Mouse (Mus musculus) kidney, embryonic 15.5 days (tissue): ENCODE measurements around the gene Igdcc4. TPM values are rescaled to one million over a fixed set of nuclear protein-coding genes. Genes with fewer than 3 reads are reported as not detected.

Experiments
- ATAC-seq: fragments of 200-750 bp; cut with Nextera tagmentation; replicated peaks from 2 replicates; pipeline ENCODE4 v1.8.0; 2017; ENCODE audit warnings: moderate TSS enrichment; ENCODE audit not compliant: low FRiP score
- H3K27ac ChIP-seq: fragments of 300-500 bp; sonication (generic); 2 replicates; pipeline ENCODE4 v1.5.1; 2015; ENCODE audit warnings: mild to moderate bottlenecking, inconsistent platforms
- H3K27me3 ChIP-seq: fragments of 300-500 bp; sonication (generic); 2 replicates; pipeline ENCODE4 v1.6.1; 2015; ENCODE audit warnings: inconsistent platforms
- H3K36me3 ChIP-seq: fragments of 300-500 bp; sonication (generic); 2 replicates; pipeline ENCODE4 v1.6.1; 2015; ENCODE audit warnings: inconsistent platforms
- H3K4me1 ChIP-seq: fragments of 300-500 bp; sonication (generic); 2 replicates; pipeline ENCODE4 v1.6.1; 2015; ENCODE audit warnings: inconsistent platforms
- H3K4me2 ChIP-seq: fragments of 300-500 bp; sonication (generic); 2 replicates; pipeline ENCODE4 v1.6.1; 2015; ENCODE audit warnings: moderate library complexity, mild to moderate bottlenecking, inconsistent platforms
- H3K4me3 ChIP-seq: fragments of 300-500 bp; sonication (generic); replicated peaks from 2 replicates; pipeline ENCODE4 v1.5.1; 2015; ENCODE audit warnings: mild to moderate bottlenecking, inconsistent platforms
- H3K9ac ChIP-seq: fragments of 300-500 bp; sonication (generic); 2 replicates; pipeline ENCODE4 v1.6.1; 2015; ENCODE audit warnings: mild to moderate bottlenecking, inconsistent platforms
- H3K9me3 ChIP-seq: fragments of 300-500 bp; sonication (generic); replicated peaks from 2 replicates; pipeline ENCODE4 v1.6.1; 2016; ENCODE audit warnings: inconsistent platforms
- WGBS: fragments of 180-500 bp; shearing (Covaris S2); methylation state at CpG from one replicate; pipeline ENCODE4 v1.1.7; 2015; ENCODE audit warnings: mixed read lengths; 5-methylcytosine and 5-hydroxymethylcytosine counted together
- polyA plus RNA-seq: library from polyadenylated mRNA; unstranded; fragments of >200 nt; fragmentation: Nextera tagmentation; extraction: Ambion mirVana; gene quantifications from 2 replicates; pipeline ENCODE4 v1.2.1, GENCODE M21; 2015

Gene Igdcc4
- polyA plus RNA-seq, 1 experiment from 2014 or later, result 13.5 TPM

DNA sequence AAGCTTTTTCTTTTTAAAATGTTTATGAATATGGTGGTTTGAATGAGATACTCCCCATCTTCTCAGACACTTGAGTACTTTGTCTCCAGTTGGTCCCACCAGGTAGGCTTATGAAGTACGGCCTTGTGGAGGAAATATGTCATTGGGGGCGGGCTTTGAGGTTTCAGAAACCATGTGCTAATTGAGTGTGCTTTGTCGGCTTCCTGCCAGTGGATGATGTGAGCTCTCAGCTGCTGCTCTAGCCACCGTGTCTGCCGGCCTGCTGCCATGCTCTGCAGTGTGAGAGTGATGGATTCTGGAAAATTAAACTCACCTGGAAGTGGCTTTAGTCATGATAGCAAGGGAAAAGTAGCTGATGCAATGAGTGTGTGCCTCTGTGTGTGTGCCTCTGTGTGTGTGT lies 13.8 kb upstream of the Igdcc4 start:
- WGBS, result 47% methylated on average over 5 of the region's 5 CpGs
- no peak overlapping the region for H3K4me3 ChIP-seq
- no peaks in the 10 kb centered on the region for H3K9me3 ChIP-seq
- peaks cover 6% of the 10 kb centered on the region; the same call in 1 of the 2 replicates for H3K4me1 ChIP-seq
- H3K27ac ChIP-seq, result no peak overlapping the region
- ATAC-seq, result no peak
- H3K27me3 ChIP-seq, result no peaks in the 10 kb centered on the region
- no peak overlapping the region for H3K9ac ChIP-seq
- peaks cover 24% of the 10 kb centered on the region for H3K36me3 ChIP-seq
- H3K4me2 ChIP-seq, result no peak overlapping the region

DNA sequence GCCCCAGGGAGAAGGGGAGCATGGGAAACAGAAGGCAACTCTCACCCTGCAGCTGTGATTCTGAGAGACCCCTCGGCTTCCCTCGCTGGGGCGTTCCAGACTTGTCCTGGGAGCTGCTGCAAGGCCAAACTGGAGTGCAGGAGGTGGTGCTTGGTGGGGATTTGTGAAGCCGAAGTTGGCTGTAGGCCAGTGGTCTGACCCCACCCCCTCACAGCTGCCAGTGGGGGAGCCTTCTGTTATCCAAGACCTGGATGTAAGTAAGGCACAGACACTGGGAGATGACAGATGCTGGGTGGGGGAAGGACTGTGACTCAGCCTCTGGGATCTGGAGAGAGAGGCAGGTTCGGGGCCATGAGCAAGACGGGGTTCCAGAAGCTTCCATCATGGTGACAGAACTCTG lies 7.0 kb upstream of the Igdcc4 start:
- H3K9ac ChIP-seq, result no peak overlapping the region
- no peak overlapping the region for H3K27ac ChIP-seq

DNA sequence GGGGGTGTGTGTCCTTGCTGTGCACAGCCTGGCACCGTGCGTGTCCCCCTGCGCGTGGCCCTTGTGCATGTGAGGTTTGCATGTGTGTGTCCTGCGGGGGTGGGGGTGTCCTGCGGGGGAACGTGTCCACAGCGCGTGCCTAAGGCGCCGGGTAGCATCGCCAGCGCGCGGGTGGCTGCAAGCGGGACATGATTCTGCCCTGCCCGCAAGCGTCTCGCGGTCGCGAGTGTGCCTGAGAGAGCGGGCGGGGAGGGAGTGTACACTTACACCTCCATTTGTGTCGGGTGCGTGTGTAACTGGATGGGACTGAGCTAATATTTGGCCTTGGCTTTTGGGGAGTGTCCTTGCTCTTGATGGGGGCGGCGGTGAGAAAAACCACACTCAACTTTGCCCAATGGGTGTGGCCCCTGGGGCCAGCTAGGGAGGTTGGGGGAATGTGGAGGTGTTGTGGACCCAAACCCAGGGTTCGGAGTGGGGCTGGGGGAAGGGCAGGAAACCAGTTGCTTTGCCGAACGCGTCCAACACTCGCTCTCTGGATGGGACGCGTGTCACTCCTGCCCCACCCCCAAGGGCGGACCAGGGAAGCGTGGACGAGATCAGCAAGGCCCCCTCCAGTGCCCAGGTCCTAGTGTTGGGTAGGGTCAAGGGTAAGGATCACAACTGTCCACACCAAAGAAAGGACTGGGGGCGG lies 545 bp downstream of the Igdcc4 start:
- H3K4me3 ChIP-seq, result peak overlapping the region; percentile 81
- H3K27me3 ChIP-seq, result peaks cover 12% of the 10 kb centered on the region; the same call in 1 of the 2 replicates
- peak; percentile 71 for ATAC-seq
- peaks cover 27% of the 10 kb centered on the region for H3K4me1 ChIP-seq
- peak overlapping the region; percentile 100 for H3K4me2 ChIP-seq
- peak overlapping the region; percentile 76 for H3K9ac ChIP-seq
- under 1% methylated on average over 39 of the region's 39 CpGs for WGBS
- H3K27ac ChIP-seq, result peak overlapping the region; percentile 76
- peaks cover 4% of the 10 kb centered on the region for H3K9me3 ChIP-seq
- no peaks in the 10 kb centered on the region for H3K36me3 ChIP-seq

More for the DNA sequence above, 7.0 kb upstream of the Igdcc4 start:
- Histone ChIP-seq H3K9me3 (no peaks in the 10 kb centered on the region), H3K36me3 (no peaks in the 10 kb centered on the region), H3K4me1 (peaks cover 7% of the 10 kb centered on the region), H3K4me3 (no peak overlapping the region), H3K4me2 (0 out of 2 replicates have a peak overlapping the region, but pooled peaks have one; percentile 4), H3K27me3 (no peaks in the 10 kb centered on the region)
- WGBS, result 48% methylated on average over 6 of the region's 6 CpGs
- peak; percentile 60; the same call in 1 of the 2 replicates for ATAC-seq

DNA sequence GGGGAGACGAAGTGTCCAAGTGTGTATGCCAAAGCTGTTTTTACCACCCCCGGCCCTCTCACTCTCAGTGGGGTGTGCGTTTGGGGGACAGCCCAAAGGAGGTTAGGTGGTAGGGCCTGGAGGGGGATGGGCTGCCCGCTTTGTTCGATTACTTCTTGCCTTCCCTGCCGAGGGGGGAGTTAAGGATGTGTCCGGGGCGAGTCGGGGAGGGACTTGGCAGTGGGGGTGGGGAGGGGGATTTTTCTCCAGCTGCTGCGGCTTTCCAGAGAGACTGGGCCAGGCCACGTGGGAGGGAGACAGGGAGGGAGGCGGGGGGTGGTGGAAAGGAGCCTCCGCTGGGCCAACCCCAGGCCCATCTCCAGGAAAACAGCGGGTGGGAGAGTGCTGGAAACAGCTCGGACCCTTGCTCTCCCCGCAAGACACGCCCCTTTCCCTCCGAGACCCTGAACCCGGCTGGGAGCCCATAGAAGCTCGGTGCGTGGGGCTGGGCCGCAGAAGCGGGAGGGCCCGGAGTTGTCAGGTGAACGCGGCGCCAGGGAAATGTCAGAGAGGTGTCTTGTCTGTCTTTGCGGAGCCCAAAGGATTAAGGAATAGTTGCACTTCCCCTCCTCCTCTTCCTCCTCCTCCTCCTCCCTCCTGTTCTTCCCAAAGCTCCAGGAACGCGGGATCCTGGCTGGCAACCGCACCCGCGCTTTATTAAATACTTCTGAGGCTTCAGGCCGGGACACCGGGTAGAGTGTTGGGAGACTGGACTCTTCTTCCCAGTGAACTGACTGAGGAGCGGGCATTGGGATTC lies 1.3 kb downstream of the Igdcc4 start:
- H3K9ac ChIP-seq, result peak overlapping the region; percentile 76
- peaks cover 12% of the 10 kb centered on the region; the same call in 1 of the 2 replicates for H3K27me3 ChIP-seq
- peaks cover 27% of the 10 kb centered on the region for H3K4me1 ChIP-seq
- H3K4me2 ChIP-seq, result peak overlapping the region; percentile 100
- H3K4me3 ChIP-seq, result peak overlapping the region; percentile 81
- peak overlapping the region; percentile 76 for H3K27ac ChIP-seq
- WGBS, result 4% methylated on average over 36 of the region's 36 CpGs
- peak; percentile 72 for ATAC-seq
- peaks cover 4% of the 10 kb centered on the region for H3K9me3 ChIP-seq
- H3K36me3 ChIP-seq, result no peaks in the 10 kb centered on the region

DNA sequence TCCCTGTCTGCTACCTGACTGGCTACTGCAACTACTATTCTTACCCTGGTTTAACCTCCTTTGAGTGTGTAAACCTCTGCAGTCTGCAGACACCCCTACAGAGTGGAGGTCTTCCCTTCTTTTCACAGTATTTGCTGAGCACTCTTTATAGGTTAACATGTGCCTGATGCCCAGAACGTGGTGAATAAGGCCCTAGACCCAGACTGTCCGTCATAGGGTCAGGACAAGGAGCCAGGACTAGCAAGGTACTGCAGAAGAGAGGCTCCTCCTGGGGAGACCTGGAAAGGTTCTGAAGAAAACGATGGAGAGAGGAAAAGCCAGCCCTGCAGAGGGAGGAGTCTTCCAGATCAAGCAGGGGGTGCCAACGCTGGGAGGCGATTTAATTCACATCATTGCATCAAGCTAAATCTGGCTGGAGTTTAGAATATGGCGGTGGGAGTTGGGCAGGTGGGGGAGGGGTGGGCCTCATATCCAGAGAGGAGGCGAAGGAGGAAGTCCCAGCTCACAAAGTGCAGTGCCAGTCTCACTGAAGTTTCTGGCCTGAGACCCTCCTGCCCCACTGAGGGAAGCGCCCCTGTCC lies 2.0 kb downstream of the Igdcc4 start:
- ATAC-seq, result no peak
- WGBS, result 41% methylated on average over 8 of the region's 8 CpGs

DNA sequence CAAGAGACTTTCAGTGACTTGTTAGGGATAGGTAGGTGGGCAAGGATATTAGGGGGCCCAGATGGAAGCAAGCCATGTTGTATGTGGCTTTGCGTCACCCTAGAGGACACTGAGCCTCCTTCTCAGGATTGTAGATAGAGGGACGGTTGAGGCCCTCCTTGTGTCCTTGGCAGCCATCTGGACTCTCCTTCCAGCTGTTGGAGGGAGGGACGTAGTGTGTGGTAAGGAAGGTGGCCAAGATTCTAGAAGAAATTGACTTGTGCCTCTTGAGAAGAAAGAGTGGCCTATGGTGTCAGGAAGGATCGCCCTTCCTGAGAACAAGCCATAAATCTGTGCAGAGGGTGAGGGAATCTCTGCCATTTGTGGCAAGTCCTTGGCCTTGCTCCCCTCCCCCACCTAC lies 5.5 kb downstream of the Igdcc4 start:
- no peak overlapping the region for H3K4me3 ChIP-seq
- no peak overlapping the region for H3K4me2 ChIP-seq
- H3K9me3 ChIP-seq, result no peaks in the 10 kb centered on the region
- H3K27ac ChIP-seq, result no peak overlapping the region
- no peak overlapping the region for H3K9ac ChIP-seq
- WGBS, result 60% methylated on average over 4 of the region's 4 CpGs
- no peak for ATAC-seq
- no peaks in the 10 kb centered on the region for H3K36me3 ChIP-seq
- peaks cover 12% of the 10 kb centered on the region; the same call in 1 of the 2 replicates for H3K27me3 ChIP-seq
- peaks cover 30% of the 10 kb centered on the region for H3K4me1 ChIP-seq

More for the DNA sequence above, 2.0 kb downstream of the Igdcc4 start:
- Histone ChIP-seq H3K27me3 (peaks cover 12% of the 10 kb centered on the region; the same call in 1 of the 2 replicates), H3K4me1 (peaks cover 27% of the 10 kb centered on the region), H3K27ac (no peak overlapping the region), H3K4me2 (peak overlapping the region; percentile 100), H3K4me3 (peak overlapping the region; percentile 81), H3K9me3 (peaks cover 4% of the 10 kb centered on the region), H3K36me3 (no peaks in the 10 kb centered on the region), H3K9ac (peak overlapping the region; percentile 76; the same call in 1 of the 2 replicates)

DNA sequence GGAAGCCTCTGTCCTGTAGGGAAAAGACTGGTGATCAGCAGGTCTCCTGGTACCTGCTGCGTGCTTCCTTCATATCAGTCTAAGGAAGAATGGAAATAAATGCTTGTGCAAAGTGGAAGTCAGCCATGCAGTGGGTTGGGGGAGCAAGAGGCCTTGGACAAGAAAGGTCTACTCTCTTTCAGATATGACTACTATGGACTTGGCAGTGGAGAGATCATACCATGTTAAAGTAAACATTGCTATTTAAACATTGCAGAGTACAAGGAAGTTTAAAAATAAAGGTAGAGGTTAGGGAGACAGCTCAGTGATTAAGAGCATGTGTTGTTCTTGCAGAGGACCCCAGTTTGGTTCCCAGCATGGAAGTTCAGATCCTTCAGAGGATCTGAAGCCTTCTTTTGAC lies 6.6 kb downstream of the Igdcc4 start:
- ATAC-seq, result no peak
- no peak overlapping the region for H3K27ac ChIP-seq
- WGBS, result 84% methylated on average over 1 of the region's 1 CpGs

DNA sequence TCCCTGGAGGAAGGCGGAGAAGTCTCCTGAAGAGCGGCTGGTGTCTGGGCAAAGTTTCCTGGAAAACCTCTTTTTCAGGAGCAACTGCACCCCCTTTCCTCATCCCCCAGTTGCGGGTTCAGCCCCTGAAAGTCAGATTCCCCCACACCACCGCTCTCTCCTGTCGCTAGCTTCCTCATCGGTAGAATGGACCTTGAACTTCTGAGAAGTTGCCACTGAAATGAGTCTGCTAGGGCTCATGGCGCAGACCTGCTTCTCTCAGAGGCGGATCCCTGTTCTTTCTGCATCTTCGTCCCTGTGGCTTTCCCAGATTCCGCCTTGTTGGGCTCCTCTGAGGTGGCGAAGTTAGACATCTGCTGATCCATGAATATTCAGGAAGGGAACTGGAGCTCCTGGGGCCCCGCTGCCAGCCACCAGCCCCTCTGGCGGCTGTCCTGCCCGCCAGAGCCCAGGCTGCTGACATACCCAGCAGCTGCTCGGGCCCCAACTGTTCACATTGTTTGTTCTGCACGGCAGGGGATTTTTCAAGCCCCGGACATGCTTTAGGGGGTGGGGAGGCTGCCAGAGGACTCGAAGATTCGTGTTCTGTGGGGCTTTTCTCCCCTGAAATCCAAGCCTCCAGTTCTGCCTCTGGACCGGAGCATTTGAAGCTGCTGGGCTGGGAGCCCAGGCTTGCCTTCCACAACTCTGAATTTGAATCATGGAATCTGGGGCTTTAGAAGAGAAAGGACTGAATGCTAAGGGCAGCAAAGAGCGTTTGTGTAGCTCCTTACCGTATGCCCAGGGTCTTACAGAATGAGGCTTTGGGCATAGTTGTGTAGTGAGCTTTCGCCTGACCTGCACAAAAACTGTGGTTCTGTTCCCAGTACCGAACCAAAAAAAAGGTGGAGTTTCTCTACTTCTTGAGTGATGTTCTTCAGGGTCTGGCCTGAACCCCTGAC lies 8.1 kb downstream of the Igdcc4 start:
- 18% methylated on average over 24 of the region's 24 CpGs for WGBS
- peak overlapping the region; percentile 17 for H3K4me3 ChIP-seq
- H3K4me2 ChIP-seq, result peak overlapping the region; percentile 51
- ATAC-seq, result no peak
- H3K9ac ChIP-seq, result peak overlapping the region; percentile 32; the same call in 1 of the 2 replicates
- H3K9me3 ChIP-seq, result no peaks in the 10 kb centered on the region
- H3K27ac ChIP-seq, result peak overlapping the region; percentile 33
- no peaks in the 10 kb centered on the region for H3K27me3 ChIP-seq
- H3K36me3 ChIP-seq, result no peaks in the 10 kb centered on the region
- peaks cover 10% of the 10 kb centered on the region for H3K4me1 ChIP-seq

More for the DNA sequence above, 6.6 kb downstream of the Igdcc4 start:
- H3K9ac ChIP-seq, result no peak overlapping the region
- H3K4me3 ChIP-seq, result no peak overlapping the region
- H3K9me3 ChIP-seq, result no peaks in the 10 kb centered on the region
- H3K4me2 ChIP-seq, result no peak overlapping the region
- no peaks in the 10 kb centered on the region for H3K36me3 ChIP-seq
- peaks cover 19% of the 10 kb centered on the region for H3K4me1 ChIP-seq
- peaks cover 12% of the 10 kb centered on the region; the same call in 1 of the 2 replicates for H3K27me3 ChIP-seq

DNA sequence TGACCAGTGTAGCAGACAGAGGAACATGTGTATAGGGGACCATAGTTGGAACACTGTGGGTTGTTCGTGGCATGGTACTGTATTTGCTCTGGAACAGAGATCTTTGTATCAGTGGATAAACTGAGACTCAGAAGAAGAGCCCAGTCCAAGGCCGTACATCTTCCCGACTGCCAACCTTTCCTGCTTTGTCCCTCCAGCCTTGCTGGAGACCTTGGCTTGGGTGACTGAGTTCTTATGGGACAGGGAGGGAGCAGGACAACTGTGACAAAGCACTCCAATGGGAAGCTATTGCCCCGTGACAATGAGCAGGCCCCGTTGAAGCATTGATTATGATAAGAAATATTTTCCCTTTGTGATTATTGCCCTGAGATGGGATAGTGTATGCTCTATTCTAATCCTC lies 10.4 kb downstream of the Igdcc4 start:
- WGBS, result 84% methylated on average over 5 of the region's 5 CpGs
- ATAC-seq, result no peak
- Histone ChIP-seq H3K4me3 (no peak overlapping the region), H3K27ac (no peak overlapping the region), H3K36me3 (no peaks in the 10 kb centered on the region), H3K4me2 (no peak overlapping the region), H3K4me1 (peaks cover 10% of the 10 kb centered on the region), H3K9ac (no peak overlapping the region), H3K27me3 (no peaks in the 10 kb centered on the region), H3K9me3 (no peaks in the 10 kb centered on the region)

DNA sequence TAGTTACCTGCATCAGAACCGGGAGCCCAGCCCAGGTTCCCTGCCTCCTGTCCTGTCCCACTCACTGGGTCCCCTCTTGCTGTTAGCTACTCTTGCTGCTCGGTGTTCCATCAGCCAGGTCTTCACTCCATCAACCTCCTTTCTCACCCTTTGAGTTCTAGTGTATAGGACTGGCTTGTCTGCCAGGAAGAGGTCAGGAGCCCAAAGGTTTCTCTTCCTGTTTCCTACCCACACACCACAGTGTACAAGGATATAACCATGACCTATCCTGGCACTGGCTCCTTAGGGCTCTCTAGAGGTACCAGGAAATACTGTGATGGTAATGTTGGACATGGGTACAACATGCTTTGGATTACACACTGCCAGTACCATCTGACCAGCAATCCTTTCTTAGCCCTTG lies 12.4 kb downstream of the Igdcc4 start:
- Histone ChIP-seq H3K4me2 (no peak overlapping the region), H3K4me1 (peaks cover 10% of the 10 kb centered on the region), H3K9me3 (no peaks in the 10 kb centered on the region), H3K36me3 (peaks cover 2% of the 10 kb centered on the region; the same call in 1 of the 2 replicates), H3K9ac (no peak overlapping the region), H3K27me3 (no peaks in the 10 kb centered on the region), H3K4me3 (no peak overlapping the region), H3K27ac (no peak overlapping the region)
- no peak for ATAC-seq
- WGBS, result 88% methylated on average over 2 of the region's 2 CpGs

DNA sequence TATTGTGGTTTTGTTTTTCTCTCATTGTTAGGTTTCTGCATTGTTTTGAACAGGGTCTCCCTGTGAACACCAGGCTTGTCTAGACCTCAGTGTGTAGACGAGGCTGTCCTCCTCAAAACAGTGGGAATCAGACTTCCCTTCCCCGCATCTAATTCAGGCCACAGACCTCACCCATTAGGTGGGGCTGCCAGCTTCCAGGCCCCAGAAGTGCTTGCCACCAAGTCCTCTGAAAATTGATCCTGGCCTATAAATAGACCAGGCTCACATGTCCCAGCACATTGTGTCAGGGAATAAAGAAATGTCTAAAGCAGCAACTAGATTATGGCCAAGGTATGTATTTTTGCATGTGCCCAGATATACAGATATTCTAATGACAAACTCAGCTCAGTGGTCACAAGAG lies 14.6 kb downstream of the Igdcc4 start:
- H3K4me1 ChIP-seq, result no peaks in the 10 kb centered on the region
- WGBS, result 69% methylated on average over 2 of the region's 2 CpGs
- H3K9me3 ChIP-seq, result no peaks in the 10 kb centered on the region
- H3K27ac ChIP-seq, result no peak overlapping the region
- no peaks in the 10 kb centered on the region for H3K27me3 ChIP-seq
- no peak for ATAC-seq
- H3K9ac ChIP-seq, result no peak overlapping the region
- H3K4me2 ChIP-seq, result no peak overlapping the region
- peaks cover 5% of the 10 kb centered on the region; the same call in 1 of the 2 replicates for H3K36me3 ChIP-seq
- no peak overlapping the region for H3K4me3 ChIP-seq
